Mouse (Mus musculus): ENCODE results near the gene Gm9944.

The Gm9944 gene

GRCm38 (mm10) chr4:144453217-144453616, at the start of gene Gm9944:
Gm9944 (minus strand) TSS chr4:144453317.
- in situ Hi-C loops (cut with MboI, MseI), result no loop called here

- in situ Hi-C loops (cut with MboI, MseI), result no loop called here
These were observed 40.2 kb upstream of the Gm9944 start for GRCm38 (mm10) chr4:144493331-144493730.

DNA sequence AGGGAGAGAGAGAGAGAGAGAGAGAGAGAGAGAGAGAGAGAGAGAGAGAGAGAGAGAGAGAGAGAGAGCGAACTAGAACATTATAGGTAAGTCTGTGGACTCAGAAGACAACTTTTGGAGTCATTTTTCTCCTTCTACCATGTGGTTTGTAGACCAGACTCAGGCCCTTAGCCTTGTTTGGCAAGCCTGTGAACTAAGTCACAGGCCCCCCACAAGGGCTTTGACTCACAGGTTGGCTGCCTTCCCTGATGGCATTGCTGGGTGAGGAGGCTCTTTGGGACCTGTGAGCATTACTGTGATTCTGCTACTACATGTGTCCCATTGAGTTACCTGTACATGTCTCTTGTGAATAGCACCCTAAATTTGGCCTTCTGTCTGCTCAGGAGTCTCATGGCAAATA, 15.0 kb upstream of the Gm9944 start:
- in situ Hi-C loops (cut with MboI, MseI), result no loop called here

DNA sequence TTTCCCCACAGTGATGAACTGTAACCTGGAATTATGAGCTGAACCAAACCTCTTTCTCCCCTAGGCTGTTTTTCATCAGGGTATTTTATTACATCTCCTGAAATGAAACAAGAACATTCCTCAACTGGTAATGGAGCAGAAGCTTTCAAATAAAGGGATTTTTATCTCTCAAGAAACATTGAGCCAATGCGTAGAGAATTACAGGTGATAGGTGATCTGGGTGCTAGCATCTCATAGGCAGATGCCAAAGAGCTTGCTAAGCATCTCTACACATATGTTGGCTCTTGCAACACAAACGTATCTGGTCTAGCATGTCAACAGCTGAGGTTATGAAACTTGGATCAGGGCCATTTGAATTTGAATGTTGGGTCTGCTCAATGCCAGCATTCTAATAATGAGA, 12.1 kb upstream of the Gm9944 start:
- in situ Hi-C loops (cut with MboI, MseI), result no loop called here

DNA sequence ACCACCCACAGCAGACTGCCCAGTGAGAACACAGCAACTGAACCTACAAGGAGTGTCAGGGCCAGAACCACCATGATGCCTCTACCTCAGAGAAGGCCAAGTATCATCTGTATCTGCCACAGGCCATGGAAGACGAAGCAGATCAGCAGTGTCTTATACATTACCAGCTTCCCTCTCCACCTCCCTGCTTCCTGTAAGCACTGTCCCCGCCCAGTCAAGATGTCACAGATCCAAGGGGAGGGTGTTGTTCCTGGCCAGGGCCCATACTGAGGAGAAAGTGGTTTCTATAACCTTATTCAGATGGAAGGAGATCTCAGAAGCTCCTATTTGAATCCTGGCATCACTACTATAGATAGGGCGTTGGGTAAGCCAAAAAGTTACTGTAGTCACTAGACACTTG, 10.5 kb upstream of the Gm9944 start, which contains the start of gene Aadacl3:
Gene Aadacl3, minus strand, starts transcription at position 101 of the 400 bp plus-strand sequence.
- in situ Hi-C loops (cut with MboI, MseI), result no loop called here

- in situ Hi-C loops (cut with MboI, MseI), result no loop called here
These were observed 4.6 kb downstream of the Gm9944 start for GRCm38 (mm10) chr4:144448546-144448945.

- in situ Hi-C loops (cut with MboI, MseI), result no loop called here
These were observed 11.5 kb downstream of the Gm9944 start for GRCm38 (mm10) chr4:144441582-144441981.

GRCm38 (mm10) chr4:144441095-144441494, 12.0 kb downstream of the Gm9944 start:
- in situ Hi-C loops (cut with MboI, MseI), result no loop called here

DNA sequence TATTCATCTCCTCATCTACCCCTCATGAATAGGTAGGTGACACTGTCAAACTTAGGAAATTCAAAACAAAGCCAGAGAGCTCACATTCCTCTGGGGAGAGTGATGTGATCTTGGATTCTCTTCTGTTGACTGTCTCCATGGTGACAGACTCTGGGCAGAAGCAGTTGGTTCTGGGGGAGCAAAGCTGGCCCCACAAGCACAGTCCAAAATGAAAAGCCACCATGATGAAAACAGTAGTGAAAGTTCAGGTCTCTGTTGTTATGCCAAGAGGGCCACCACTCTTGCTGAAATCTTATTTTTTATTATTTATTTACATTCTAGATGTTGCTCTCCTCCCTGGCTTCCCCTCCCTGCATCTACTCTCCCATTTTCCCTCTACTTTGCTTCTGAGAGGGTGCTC, 14.4 kb downstream of the Gm9944 start, which contains the start of gene 1700012P22Rik:
Gene 1700012P22Rik, minus strand, starts transcription at position 101 of the 400 bp plus-strand sequence.
- in situ Hi-C loops (cut with MboI, MseI), result no loop called here

DNA sequence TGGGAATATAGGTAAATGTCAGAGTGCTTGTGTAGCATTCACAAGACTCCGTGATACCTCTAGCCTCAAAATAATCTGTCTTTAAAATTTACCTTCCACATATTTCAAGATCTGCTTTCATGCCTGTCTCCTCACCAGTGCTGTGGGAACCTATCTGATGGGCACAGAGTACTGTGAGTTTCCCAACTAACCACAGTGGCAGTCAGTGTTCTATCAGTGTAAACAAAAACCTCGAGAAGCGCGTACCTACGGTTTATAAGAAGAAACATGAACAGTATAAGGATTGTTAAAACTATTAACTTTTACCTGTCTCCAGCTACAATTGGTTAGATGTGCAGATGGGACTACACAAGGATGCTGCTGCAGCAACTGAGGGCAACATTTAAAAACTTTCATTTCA, 19.9 kb downstream of the Gm9944 start:
- in situ Hi-C loops (cut with MboI, MseI), result no loop called here

DNA sequence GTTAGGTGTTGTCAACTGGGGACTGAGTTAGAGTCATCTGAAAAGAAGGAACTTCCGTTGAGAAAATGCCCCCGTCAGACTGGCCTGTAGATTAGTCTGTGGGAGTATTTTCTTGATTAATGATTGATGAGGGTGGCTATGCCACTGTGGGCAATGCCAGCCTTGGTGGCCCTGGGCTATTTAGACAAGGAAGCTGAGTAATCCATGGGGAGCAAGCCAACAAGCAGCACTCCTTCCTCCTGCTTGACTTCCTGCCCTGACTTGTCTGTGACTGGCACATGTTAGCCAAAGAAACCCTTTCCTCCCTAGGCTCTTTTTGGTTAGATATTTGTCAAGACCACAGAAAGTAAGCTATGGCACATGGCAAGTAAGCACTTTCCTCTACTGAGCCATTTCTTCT, 22.4 kb downstream of the Gm9944 start:
- in situ Hi-C loops (cut with MboI, MseI), result no loop called here

GRCm38 (mm10) chr4:144428868-144429267, 24.2 kb downstream of the Gm9944 start:
- in situ Hi-C loops (cut with MboI, MseI), result no loop called here

DNA sequence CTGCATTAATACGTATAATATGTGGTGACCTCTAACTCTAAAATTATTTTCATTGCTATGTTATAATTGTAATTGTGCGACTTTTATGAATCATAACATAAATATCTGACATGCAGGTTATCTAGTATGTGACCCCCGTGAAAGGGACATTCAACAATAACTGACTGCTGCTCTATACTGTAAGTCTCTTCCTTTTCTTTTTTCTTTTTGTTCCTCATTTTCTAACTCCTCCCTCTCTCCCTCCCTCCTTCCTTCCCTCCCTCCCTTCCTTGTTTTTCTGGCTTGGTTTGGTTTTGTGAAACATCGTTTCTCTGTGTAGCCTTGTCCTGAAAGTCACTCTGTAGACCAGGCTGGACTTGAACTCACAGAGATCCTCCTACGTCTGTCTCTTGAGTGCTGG, 28.5 kb downstream of the Gm9944 start:
- in situ Hi-C loops (cut with MboI, MseI), result no loop called here

- in situ Hi-C loops (cut with MboI, MseI), result no loop called here
These were observed 32.5 kb downstream of the Gm9944 start for GRCm38 (mm10) chr4:144420644-144421043.

GRCm38 (mm10) chr4:144408290-144408689, 44.8 kb downstream of the Gm9944 start, which contains the start of gene Pramef12:
Pramef12 (minus strand) TSS chr4:144408464.
- in situ Hi-C loops (cut with MboI, MseI), result no loop called here

DNA sequence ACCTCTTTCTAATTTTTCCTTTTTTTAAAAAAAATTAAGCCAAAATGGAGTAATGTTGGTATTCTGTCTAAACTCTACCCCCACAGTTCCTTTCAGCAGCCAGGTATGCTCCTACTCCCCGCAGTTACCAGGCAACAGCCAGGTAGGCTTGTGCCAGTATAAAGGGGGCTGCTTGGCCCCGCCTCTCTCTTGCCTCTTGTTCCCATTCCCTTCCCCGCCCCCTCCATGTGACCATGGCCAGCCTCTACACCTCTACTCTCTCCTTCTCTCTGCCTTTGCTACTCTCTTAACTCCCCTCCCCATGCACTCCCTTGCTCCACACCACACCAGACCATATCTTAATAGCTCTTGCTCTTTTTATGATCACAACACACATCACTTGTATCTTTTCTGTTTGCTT, 46.9 kb downstream of the Gm9944 start:
- in situ Hi-C loops (cut with MboI, MseI), result no loop called here

GRCm38 (mm10) chr4:144404456-144405086, 48.5 kb downstream of the Gm9944 start:
- in situ Hi-C loops (cut with MboI, MseI), result no loop called here
